Mouse (Mus musculus): ENCODE measurements around the gene Ptgr1.

Ptgr1 gene

DNA sequence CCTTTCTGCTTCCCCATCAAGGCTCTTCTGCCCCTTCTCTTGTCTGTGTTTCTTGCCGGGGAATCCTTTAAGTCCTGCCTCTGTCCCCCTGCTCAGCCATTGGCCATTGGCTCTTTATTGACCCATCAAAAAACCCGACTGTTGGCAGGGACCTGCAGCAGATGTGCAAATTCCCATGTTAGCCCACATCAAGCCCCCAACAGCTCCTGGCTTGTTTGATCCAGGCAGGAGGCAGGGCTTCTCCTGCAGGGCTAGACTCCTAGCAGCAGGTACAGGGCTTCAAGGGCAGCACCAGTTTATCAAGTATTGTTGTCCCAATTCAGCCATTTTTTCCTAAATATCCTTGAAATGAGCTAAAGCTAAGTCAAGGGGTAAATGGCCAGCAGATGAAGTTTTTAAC lies 60.8 kb downstream of the Ptgr1 start:
- DNase-seq (ENCODE audit: low spot score): no peak

DNA sequence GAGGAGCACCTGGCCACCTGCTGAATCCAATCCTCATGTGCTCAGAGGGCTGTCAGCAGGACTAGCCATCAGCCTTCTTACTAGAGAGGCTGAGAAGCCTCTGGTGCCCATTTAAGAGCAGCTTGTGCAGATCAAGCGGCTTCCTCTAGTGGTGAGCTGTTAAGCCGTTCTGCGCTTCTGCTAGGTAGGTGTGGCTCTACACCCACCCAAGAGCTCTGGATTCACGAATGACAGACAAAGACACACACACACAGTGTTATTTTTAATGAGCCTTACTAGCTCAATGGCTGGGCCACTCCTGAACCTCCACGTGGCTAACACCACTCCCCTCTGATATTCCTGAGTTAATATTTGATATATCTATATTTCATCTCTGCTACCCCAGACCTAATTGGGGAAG lies 61.3 kb downstream of the Ptgr1 start:
- DNase-seq (ENCODE audit: low spot score): no peak

DNA sequence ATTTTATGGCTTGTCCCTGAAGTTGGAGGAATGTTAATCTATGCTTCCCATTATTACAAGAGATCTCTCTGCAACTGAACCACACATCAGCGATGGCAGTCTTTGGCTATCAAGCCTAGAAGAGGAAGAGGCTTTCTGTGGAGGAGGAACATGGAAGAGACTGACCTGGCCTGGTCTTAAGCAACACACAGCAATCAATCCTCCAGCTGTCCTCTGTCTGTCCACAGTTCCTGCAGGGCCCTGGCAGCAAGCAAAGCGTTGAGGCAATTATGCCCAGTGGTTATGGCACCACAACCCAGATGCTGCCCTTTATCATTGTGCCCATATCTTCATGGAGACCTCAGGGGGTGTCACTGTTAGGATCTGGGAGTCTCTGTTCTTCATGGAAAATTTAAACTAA lies 63.0 kb downstream of the Ptgr1 start:
- DNase-seq (ENCODE audit: low spot score): no peak

Measured in urinary bladder, postnatal 10 days (tissue).